Mouse (Mus musculus) forebrain, postnatal 0 days (tissue): Measurements from ENCODE around the gene Slc48a1. TPM values are rescaled to one million over a fixed set of nuclear protein-coding genes. Genes with fewer than 3 reads are reported as not detected.

Experiments used
- ATAC-seq: fragments of 200-750 bp; cut with Nextera tagmentation; 2 replicates; pipeline ENCODE4 v1.8.0; 2017; ENCODE audit warnings: mild to moderate bottlenecking, moderate library complexity
- DNase-seq: peaks from one replicate; pipeline ENCODE4 v3.0.0-alpha.2; 2015
- H3K27ac ChIP-seq: fragments of 300-500 bp; sonication (generic); 2 replicates; pipeline ENCODE4 v1.5.1; 2014; ENCODE audit warnings: low read depth, mild to moderate bottlenecking, antibody characterized with exemption, low read length, moderate library complexity, mixed read lengths
- H3K27me3 ChIP-seq: fragments of 300-500 bp; sonication (generic); 2 replicates; pipeline ENCODE4 v1.6.1; 2014; ENCODE audit warnings: mild to moderate bottlenecking, low read length, mixed read lengths; ENCODE audit not compliant: insufficient read depth
- H3K36me3 ChIP-seq: fragments of 300-500 bp; sonication (generic); 2 replicates; pipeline ENCODE4 v1.6.1; 2014; ENCODE audit warnings: mild to moderate bottlenecking, moderate library complexity; ENCODE audit not compliant: insufficient read depth
- H3K4me1 ChIP-seq: fragments of 300-500 bp; sonication (generic); 2 replicates; pipeline ENCODE4 v1.6.1; 2014; ENCODE audit warnings: antibody characterized with exemption; ENCODE audit not compliant: insufficient read depth
- H3K4me2 ChIP-seq: fragments of 300-500 bp; sonication (generic); 2 replicates; pipeline ENCODE4 v1.6.1; 2014; ENCODE audit warnings: low read depth, mild to moderate bottlenecking, moderate library complexity
- H3K4me3 ChIP-seq: fragments of 300-500 bp; sonication (generic); 2 replicates; pipeline ENCODE4 v1.5.1; 2014; ENCODE audit warnings: low read depth, low read length, mixed read lengths
- H3K9ac ChIP-seq: fragments of 300-500 bp; sonication (generic); 2 replicates; pipeline ENCODE4 v1.6.1; 2014; ENCODE audit warnings: mild to moderate bottlenecking
- H3K9me3 ChIP-seq: fragments of 300-500 bp; sonication (generic); 2 replicates; pipeline ENCODE4 v1.6.1; 2016; ENCODE audit warnings: low read length
- CTCF ChIP-seq: sonication (generic); IDR thresholded peaks from 2 replicates; pipeline ENCODE4 v1.5.1; 2016; ENCODE audit warnings: antibody characterized with exemption, control low read depth, low read depth
- WGBS: fragments of 180-500 bp; shearing (Covaris S2); extraction: QIAGEN DNeasy Blood & Tissue Kit; methylation state at CpG from one replicate; pipeline ENCODE4 v1.1.7; 2014; 5-methylcytosine and 5-hydroxymethylcytosine counted together
- polyA plus RNA-seq: library from polyadenylated mRNA; unstranded; fragments of >200 nt; fragmentation: Nextera tagmentation; extraction: Ambion mirVana; gene quantifications from 2 replicates; pipeline ENCODE4 v1.2.1, GENCODE M21; 2015
- total RNA-seq: library from RNA; depleted of rRNA; stranded (reverse); fragments of >200 nt; gene quantifications from 2 replicates; pipeline ENCODE4 v1.2.3, GENCODE M21; 2014; rRNA removed

Gene Slc48a1
- 40.2 and 56.4 TPM in 2 replicates for total RNA-seq
- 123 and 135 TPM in 2 replicates for polyA plus RNA-seq

- DNase-seq (no peak), ATAC-seq (no peak)
- no peak within 1 kb of the TSS for H3K27ac ChIP-seq
- no peaks in the 10 kb centered on the region for H3K27me3 ChIP-seq
- no peak within 1 kb of the TSS for H3K4me2 ChIP-seq
- H3K36me3 ChIP-seq: no peaks in the 10 kb centered on the region
- H3K4me3 ChIP-seq: no peak within 1 kb of the TSS
- no peak for TF ChIP-seq CTCF
- 74% methylated on average over 8 of the region's 8 CpGs for WGBS
- H3K9ac ChIP-seq: no peak within 1 kb of the TSS
- H3K4me1 ChIP-seq: no peaks in the 10 kb centered on the region
- no peaks in the 10 kb centered on the region for H3K9me3 ChIP-seq
Measured at GRCm38 (mm10) chr15:97778311-97779098, at the start of gene Slc48a1. TSS of gene Slc48a1 (plus strand) at chr15:97778520.

GRCm38 (mm10) chr15:97728804-97729203 is 49.5 kb upstream of the Slc48a1 start:
- DNase-seq: no peak
- Histone ChIP-seq H3K9me3 (no peaks in the 10 kb centered on the region), H3K27ac (no peak overlapping the region), H3K9ac (no peak overlapping the region), H3K27me3 (no peaks in the 10 kb centered on the region), H3K4me2 (no peak overlapping the region), H3K4me1 (no peaks in the 10 kb centered on the region), H3K4me3 (no peak overlapping the region), H3K36me3 (no peaks in the 10 kb centered on the region)
- ATAC-seq: peak; percentile 16; the same call in 1 of the 2 replicates
- TF ChIP-seq CTCF: no peak
- WGBS: 56% methylated on average over 7 of the region's 7 CpGs

GRCm38 (mm10) chr15:97730365-97730764 is 48.0 kb upstream of the Slc48a1 start:
- ATAC-seq (no peak), DNase-seq (no peak)
- H3K4me2 ChIP-seq: no peak overlapping the region
- H3K4me3 ChIP-seq: no peak overlapping the region
- H3K4me1 ChIP-seq: no peaks in the 10 kb centered on the region
- H3K9me3 ChIP-seq: no peaks in the 10 kb centered on the region
- no peaks in the 10 kb centered on the region for H3K27me3 ChIP-seq
- H3K27ac ChIP-seq: no peak overlapping the region
- H3K36me3 ChIP-seq: no peaks in the 10 kb centered on the region
- 54% methylated on average over 6 of the region's 6 CpGs for WGBS
- no peak for TF ChIP-seq CTCF
- no peak overlapping the region for H3K9ac ChIP-seq

GRCm38 (mm10) chr15:97731111-97731510 is 47.2 kb upstream of the Slc48a1 start, which contains the start of gene Endou:
TSS of gene Endou (minus strand) at chr15:97731339.
- Histone ChIP-seq H3K9me3 (no peaks in the 10 kb centered on the region), H3K4me2 (no peak within 1 kb of the TSS), H3K4me1 (no peaks in the 10 kb centered on the region), H3K36me3 (no peaks in the 10 kb centered on the region), H3K27ac (no peak within 1 kb of the TSS), H3K27me3 (no peaks in the 10 kb centered on the region), H3K4me3 (no peak within 1 kb of the TSS), H3K9ac (no peak within 1 kb of the TSS)
- no peak for TF ChIP-seq CTCF
- ATAC-seq (no peak), DNase-seq (no peak)
- WGBS: 94% methylated on average over 8 of the region's 8 CpGs

- H3K27me3 ChIP-seq: no peaks in the 10 kb centered on the region
- H3K4me1 ChIP-seq: no peaks in the 10 kb centered on the region
- TF ChIP-seq CTCF: no peak
- no peaks in the 10 kb centered on the region for H3K36me3 ChIP-seq
- 90% methylated on average over 11 of the region's 11 CpGs for WGBS
- ATAC-seq (no peak), DNase-seq (no peak)
- H3K27ac ChIP-seq: no peak overlapping the region
- H3K9ac ChIP-seq: no peak overlapping the region
- H3K9me3 ChIP-seq: no peaks in the 10 kb centered on the region
- H3K4me3 ChIP-seq: no peak overlapping the region
- no peak overlapping the region for H3K4me2 ChIP-seq
Measured at GRCm38 (mm10) chr15:97731988-97732387, 46.3 kb upstream of the Slc48a1 start.

GRCm38 (mm10) chr15:97738923-97739322 is 39.4 kb upstream of the Slc48a1 start:
- DNase-seq: no peak

GRCm38 (mm10) chr15:97740283-97740732 is 38.0 kb upstream of the Slc48a1 start:
- H3K4me2 ChIP-seq: no peak overlapping the region
- H3K9ac ChIP-seq: no peak overlapping the region
- H3K27me3 ChIP-seq: no peaks in the 10 kb centered on the region
- no peak overlapping the region for H3K27ac ChIP-seq
- no peaks in the 10 kb centered on the region for H3K9me3 ChIP-seq
- TF ChIP-seq CTCF: no peak
- DNase-seq (no peak), ATAC-seq (no peak)
- no peak overlapping the region for H3K4me3 ChIP-seq
- WGBS: 89% methylated on average over 9 of the region's 9 CpGs
- no peaks in the 10 kb centered on the region for H3K4me1 ChIP-seq
- no peaks in the 10 kb centered on the region for H3K36me3 ChIP-seq

More at GRCm38 (mm10) chr15:97738923-97739322, 39.4 kb upstream of the Slc48a1 start:
- H3K4me2 ChIP-seq: no peak overlapping the region
- H3K4me3 ChIP-seq: no peak overlapping the region
- no peaks in the 10 kb centered on the region for H3K36me3 ChIP-seq
- TF ChIP-seq CTCF: no peak
- H3K27me3 ChIP-seq: no peaks in the 10 kb centered on the region
- H3K9me3 ChIP-seq: no peaks in the 10 kb centered on the region
- WGBS: 92% methylated on average over 7 of the region's 7 CpGs
- ATAC-seq: no peak
- no peak overlapping the region for H3K9ac ChIP-seq
- H3K4me1 ChIP-seq: no peaks in the 10 kb centered on the region
- H3K27ac ChIP-seq: no peak overlapping the region
